Mouse (Mus musculus) liver, adult (tissue): ENCODE measurements around the gene Zfand2b.

Experiments
- GATA4 ChIP-seq: IDR thresholded peaks from 2 replicates; pipeline ENCODE4 v1.6.1; 2014; ENCODE audit warnings: mild to moderate bottlenecking, low read length; ENCODE audit not compliant: insufficient replicate concordance

The Zfand2b gene

DNA sequence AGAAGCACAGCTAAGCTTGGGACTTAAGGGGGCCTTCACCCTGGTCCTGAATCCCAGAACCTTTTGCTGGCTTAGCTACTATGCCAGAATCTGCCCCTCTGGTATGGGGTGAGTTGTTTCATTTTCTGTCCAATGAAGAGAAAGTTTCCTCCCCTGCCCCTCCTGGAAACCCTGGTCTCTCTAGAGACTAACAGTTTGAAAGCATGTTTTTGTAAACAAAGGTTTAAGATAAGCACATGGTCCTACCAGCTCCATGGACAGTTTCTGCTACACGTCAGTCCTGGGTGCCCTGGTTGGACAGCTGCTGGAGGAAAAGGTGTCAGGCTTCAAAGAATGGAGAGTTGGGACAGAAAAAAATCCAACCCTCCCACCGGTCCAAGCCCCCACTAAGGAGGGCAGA is 22.1 kb downstream of the Zfand2b start:
- TF ChIP-seq GATA4, result no peak

GRCm38 (mm10) chr1:75191258-75191621 is 22.8 kb downstream of the Zfand2b start:
- TF ChIP-seq GATA4, result no peak

DNA sequence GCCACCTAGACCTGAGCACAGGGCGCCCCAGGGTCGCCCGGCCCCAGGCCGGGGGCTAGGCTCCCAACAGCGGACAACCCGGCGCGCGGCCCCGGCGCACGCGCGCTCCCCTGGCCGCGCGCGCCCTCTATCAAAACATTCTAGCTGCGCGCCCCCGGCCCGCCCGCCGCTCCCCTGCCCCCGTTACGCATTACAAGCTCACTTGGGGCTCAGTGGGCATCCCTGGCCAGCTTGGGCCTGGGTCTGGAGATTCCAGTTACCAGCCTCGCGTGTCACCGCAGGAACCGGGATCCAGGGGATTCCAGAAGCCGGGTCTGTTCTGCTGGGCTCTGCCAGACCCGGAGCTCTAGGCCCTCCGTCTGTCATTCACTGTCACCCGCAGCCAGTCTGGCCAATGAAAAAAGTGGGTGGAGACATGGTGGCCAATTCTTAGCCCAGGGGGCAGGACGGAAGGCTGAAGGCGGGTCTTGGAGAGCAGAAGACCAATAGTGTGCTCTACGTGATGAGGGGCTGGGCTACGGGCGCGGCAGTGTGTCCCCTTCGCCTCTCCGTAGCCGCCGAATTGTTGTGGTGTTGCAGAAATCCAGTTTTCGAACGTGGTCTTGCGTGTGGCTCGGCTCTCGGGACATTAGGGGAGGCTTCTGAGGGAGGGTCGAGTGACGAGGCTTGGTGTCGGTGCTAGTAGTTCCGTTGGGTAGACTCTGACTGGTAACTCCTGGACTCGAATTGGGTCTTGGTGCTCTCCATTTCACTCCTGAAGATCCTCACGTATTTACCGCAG is 23.4 kb downstream of the Zfand2b start, which contains the start of the genes Ankzf1 and Atg9a:
Ankzf1 (plus strand) TSS at position 530 of the 781 bp plus-strand sequence.
Atg9a (minus strand) TSS at position 575 of the 781 bp plus-strand sequence.
- TF ChIP-seq GATA4, result no peak; the same call in 1 of the 2 replicates

DNA sequence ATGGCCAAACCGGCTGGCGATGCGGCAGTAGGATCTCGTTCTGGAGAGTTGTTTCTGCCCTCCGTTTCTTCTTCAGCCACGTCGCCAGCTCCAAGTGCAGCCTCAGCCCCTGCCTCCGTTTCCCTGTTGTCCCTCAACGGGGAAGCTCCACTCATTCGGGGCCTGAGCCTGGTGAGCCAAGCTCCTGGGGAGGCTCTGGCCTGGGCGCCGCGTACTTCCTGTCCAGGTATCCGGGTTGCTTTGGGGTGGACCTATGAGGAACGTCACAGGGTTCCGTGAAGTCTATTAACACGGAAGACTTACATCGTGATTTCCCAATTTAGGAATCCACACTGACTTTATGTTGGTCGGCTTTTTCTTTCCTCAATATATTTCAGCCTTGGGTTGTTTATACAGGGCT is 24.0 kb downstream of the Zfand2b start:
- TF ChIP-seq GATA4, result no peak

DNA sequence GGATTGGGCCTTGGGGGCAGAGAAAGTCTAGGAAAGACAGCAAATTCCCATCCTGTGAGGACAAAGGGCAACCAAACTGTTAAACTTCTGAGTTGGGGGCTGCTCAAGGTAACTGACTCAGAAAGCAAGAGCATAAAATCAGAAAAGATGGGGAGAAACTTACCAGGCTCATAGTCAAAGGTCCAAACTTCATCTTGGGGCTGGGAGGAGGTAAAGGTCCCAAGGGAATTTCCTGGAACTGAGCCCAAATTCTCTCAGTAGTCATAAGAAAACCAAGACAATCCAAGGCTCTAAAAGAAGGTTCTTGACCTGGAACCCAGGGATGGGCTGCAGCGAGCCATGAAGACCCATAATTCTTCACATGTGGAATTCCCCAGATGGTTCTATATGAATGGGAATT is 32.8 kb downstream of the Zfand2b start:
- no peak for TF ChIP-seq GATA4

- no peak for TF ChIP-seq GATA4
Observed at GRCm38 (mm10) chr1:75208967-75209678, 40.7 kb downstream of the Zfand2b start.

DNA sequence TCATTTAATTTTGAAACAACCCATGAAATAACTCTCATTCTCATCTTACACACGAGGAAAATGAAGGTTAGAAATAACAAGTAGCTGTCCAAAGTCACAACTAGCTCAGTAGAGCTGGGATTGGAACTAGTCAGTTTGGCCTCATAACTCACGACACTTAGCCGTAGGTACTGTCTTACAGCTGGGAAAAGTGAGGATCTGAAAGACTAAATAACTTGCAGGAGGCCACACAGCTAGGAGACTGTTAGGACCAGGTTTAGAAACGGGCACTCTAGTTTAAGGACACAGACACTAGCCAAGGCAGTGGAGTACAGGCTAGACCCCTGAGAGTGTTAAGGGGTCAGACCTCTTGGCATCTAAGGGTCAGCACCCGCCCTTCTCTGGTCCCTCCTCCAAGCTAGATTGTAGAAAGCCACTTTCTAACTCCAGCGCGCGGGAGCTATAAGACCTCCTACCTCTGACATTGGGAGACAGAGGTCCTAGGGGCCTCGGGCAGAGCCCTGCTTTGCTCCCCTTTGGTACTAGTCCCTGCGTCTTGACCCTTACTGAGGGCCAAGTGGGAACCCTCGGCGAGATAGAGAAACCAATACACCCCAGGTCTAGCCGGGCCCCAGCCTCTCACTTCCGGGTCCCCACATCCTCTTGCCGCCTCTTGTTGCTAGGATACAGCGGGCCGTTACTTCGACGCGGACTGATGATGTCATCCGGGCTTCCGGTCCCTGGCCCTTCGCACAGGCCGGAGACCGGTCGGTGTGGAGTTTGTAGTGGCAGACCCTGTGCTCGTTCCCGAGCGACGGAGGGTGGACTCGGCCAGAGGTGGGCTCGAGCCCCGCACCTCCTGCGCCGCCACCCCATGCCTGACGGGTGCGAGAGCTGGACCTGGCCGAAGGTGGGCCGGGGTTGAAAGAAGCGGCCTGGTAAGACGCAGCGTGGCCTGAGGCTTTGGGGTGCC is 42.0 kb downstream of the Zfand2b start, which contains the start of the genes Glb1l and Stk16:
Glb1l (minus strand) TSS at position 678 of the 952 bp plus-strand sequence.
Stk16 (plus strand) TSS at position 703 of the 952 bp plus-strand sequence.
- no peak; the same call in 1 of the 2 replicates for TF ChIP-seq GATA4

DNA sequence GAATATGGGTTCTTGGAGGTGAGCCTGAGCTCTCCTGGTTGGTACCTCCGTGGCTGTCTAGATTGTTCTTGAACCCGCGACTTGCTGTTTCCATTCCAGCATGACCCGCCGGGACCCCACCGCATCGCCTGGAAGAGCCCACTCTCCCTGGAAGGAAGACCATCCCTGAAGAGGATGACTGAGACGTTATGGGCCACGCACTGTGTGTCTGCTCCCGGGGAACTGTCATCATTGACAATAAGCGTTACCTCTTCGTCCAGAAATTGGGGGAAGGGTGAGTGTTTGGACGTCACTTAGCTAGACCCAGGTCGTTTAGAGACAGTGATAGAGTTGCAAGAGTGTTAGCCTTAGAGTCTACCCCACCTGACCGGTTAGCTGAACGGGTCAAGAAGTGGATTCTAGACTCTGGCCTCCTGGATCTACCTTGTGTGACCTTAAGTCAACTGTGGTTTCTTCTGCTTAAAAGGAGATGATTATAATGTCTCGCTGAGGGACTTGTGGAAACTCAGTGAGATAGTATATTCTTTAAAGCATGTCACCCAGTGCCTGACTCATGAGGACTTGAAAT is 42.8 kb downstream of the Zfand2b start:
- no peak for TF ChIP-seq GATA4

GRCm38 (mm10) chr1:75212542-75212941 is 44.1 kb downstream of the Zfand2b start:
- TF ChIP-seq GATA4, result no peak

- TF ChIP-seq GATA4, result no peak
Observed at GRCm38 (mm10) chr1:75213096-75213495, 44.6 kb downstream of the Zfand2b start.

GRCm38 (mm10) chr1:75214442-75214841 is 46.0 kb downstream of the Zfand2b start:
- no peak for TF ChIP-seq GATA4

GRCm38 (mm10) chr1:75214886-75215285 is 46.4 kb downstream of the Zfand2b start:
- TF ChIP-seq GATA4, result no peak

- TF ChIP-seq GATA4, result no peak
Observed at GRCm38 (mm10) chr1:75215785-75216184, 47.3 kb downstream of the Zfand2b start.

- TF ChIP-seq GATA4, result peak; percentile 100
Observed at GRCm38 (mm10) chr1:75216797-75217585, 48.5 kb downstream of the Zfand2b start.

GRCm38 (mm10) chr1:75217893-75218226 is 49.4 kb downstream of the Zfand2b start:
- no peak for TF ChIP-seq GATA4
